Mouse (Mus musculus): ENCODE data around the gene Olfr1278. TPM values are rescaled to one million over a fixed set of nuclear protein-coding genes. Genes with fewer than 3 reads are reported as not detected.
"Not testable (repeated sequence)": the region's sequence is repeated elsewhere in the genome, so short reads cannot be mapped to it uniquely, and the experiment has no call there.

Olfr1278 gene
- not detected for total RNA-seq (2022)

DNA sequence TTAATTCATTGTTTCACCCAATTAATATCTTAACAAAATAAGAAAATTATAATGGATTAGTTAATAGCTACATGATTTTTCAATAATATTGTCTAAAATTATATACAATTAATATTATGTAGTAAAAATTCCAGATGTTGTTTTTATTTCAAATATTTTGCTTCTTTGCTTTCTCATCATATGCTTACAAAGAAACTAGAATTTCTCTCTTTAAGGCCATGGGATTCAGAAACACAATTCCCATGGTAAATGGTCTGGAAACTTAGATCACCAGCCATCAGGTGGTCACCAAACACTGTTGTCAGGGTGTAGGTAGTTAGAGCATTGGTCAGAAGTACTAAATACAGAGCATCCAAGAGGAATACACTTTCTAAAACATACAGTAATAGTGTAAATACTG, at the start of gene Olfr1278:
Olfr1278 (plus strand) TSS at position 301 of the 400 bp plus-strand sequence.
- DNase-seq: no peak

DNA sequence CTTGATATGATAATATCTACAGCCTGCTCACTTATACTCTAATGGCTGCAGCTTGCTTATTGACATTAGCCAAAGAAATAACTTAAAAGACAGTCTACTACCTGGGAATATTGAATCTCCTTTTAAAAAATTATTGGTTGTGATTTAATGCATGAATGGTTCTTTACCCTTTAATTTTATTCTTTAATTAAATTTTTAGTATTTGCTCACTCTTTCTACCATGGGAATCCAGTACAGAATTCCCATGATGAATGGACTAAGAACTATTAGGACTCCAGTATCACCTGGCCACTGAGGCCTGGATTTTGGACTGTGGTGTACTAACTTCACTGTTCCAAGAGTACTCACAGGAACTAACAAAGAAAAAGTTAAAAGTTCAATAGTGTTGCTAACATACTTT, 35.7 kb upstream of the Olfr1278 start, which contains the start of gene Olfr1276:
Olfr1276 (plus strand) TSS at position 301 of the 400 bp plus-strand sequence.
- DNase-seq: no peak

DNA sequence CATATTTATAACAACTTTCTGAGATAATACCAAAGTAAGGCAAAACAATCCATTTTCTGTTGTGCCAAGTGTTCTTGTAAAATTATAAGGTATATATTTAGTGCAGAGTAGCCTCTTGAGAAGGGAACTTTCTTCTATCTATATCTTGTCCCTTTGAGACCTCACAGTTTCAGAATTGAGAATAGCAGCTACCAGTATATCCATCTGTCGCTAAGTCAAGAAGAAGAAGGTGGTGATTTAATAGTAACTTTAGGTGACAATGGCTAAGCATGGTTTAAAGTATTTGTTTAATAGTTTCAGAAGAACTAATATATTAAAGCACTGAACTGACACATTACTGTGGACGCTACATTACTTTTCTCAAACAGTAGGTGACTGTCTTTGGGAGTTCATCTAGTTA, 15.9 kb upstream of the Olfr1278 start, which contains the start of gene Olfr1277:
Olfr1277 (minus strand) TSS at position 101 of the 400 bp plus-strand sequence.
- DNase-seq: no peak

DNA sequence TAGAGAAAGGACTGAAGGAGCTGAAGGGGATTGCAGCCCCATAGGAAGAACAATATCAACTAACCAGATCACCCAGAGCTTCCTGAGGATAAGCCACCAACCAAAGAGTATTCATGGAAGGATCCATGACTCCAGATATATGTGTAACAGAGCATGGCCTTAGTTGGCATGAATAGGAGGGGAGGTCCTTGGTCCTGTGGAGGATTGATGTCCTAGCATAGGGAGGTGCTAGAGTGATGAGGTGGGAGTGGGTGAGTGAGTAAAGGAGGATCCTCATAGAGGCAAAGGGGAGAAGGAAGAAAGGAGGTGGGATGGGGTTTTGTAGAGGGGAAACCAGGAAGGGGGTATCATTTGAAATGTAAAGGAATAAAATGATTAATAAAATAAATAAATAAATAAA, 8.6 kb downstream of the Olfr1278 start:
- DNase-seq: no peak

- no peak for DNase-seq
These were observed 10.4 kb downstream of the Olfr1278 start, which contains the start of gene Olfr1279 for GRCm38 (mm10) chr2:111300374-111300773. Olfr1279 (plus strand) TSS chr2:111300635.

DNA sequence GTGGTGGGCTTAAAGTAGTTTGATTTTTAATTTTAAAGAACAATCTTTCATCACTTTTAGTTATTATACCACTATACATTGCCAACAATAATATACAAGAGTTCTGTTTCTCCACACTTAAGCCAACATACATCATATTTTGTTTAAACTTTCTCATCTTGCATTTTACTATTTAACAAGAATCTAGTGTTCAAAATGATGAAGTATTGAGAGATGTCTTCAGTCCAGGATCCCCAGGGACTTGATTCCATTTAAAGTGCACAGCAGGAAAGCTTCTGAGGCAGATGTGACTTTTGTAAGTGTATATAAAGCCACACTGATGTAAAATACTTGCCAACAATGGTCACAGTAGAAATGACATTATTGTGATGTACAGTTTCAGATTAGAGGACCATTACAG, 23.8 kb downstream of the Olfr1278 start, which contains the start of gene Olfr1280:
Olfr1280 (plus strand) TSS at position 301 of the 400 bp plus-strand sequence.
- DNase-seq: no peak

DNA sequence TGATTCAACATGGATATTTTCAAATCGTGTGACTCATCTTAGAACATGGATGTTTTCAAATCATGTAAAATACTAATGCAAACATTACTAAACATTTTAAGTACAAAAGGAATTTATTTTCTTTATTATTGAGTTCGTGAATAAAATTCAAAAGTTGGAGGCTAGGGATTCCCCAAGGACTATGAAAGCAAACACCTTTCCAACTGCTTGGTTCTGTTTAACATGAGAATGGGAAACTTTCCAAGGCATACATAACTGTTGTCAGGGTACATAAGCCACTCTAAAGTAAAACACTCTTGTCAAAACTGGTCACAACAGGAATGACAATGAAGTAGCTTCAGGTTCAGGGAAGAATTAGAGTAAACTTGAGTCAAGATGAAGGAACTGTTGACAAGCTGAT, 36.3 kb downstream of the Olfr1278 start, which contains the start of gene Olfr1281:
Olfr1281 (plus strand) TSS at position 301 of the 400 bp plus-strand sequence.
- DNase-seq: no peak

DNA sequence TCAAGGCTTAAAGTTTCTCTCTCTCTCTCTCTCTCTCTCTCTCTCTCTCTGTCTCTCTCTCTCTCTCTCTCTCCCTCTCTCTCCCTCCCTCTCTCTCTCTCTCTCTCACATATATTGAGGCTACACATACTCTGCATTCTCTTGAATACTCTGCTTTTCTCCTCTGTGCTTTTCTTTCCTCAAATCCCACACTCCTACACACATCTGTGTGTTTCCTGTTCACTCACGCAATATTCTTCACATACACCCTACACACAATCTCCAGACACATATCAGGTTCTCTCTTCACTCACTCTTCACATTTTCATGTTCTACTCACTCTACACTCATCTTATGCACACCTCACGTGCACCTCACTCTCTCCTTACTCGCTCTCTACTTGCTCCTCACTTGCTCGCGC, 43.8 kb downstream of the Olfr1278 start:
- DNase-seq: not testable (repeated sequence)

DNA sequence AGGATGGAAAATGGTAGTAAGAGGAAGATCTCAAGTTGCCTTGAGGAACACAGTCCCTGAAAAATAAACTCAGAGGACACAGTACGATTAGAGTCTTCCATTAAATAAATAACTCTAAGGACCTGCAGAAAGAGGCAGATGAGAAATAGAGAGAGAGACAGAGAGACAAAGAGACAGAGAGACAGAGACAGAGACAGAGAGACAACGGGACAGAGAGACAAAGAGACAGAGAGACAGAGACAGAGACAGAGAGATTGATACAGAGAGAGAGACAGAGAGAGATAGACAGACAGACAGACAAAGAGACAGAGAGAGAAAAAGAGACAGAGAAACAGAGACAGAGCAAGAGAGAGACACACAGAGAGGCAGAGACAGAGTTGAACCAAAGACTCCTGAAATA, 46.0 kb downstream of the Olfr1278 start, which contains the start of gene Olfr1282:
Olfr1282 (minus strand) TSS at position 101 of the 400 bp plus-strand sequence.
- DNase-seq: no peak

Other genes with a start within 250 kb of the Olfr1278 start
- not detected for gene Gm13941, start 184.2 kb upstream of the Olfr1278 start, total RNA-seq (2022)
- gene Gm15130, start 137.2 kb upstream of the Olfr1278 start, total RNA-seq (2022): not detected
- gene 4930430A15Rik, start 60.5 kb upstream of the Olfr1278 start, total RNA-seq (2022): not detected
- gene Olfr1275, start 54.9 kb upstream of the Olfr1278 start, total RNA-seq (2022): not detected
- not detected for gene Olfr1276, start 35.6 kb upstream of the Olfr1278 start, total RNA-seq (2022)
- gene Olfr1277, start 16.0 kb upstream of the Olfr1278 start, total RNA-seq (2022): not detected
- not detected for gene Olfr1279, start 10.5 kb downstream of the Olfr1278 start, total RNA-seq (2022)
- gene Olfr1280, start 23.9 kb downstream of the Olfr1278 start, total RNA-seq (2022): not detected
- not detected for gene Olfr1281, start 36.4 kb downstream of the Olfr1278 start, total RNA-seq (2022)
- gene Olfr1282, start 45.9 kb downstream of the Olfr1278 start, total RNA-seq (2022): not detected
- not detected for gene Olfr1283, start 76.7 kb downstream of the Olfr1278 start, total RNA-seq (2022)
- not detected for gene Olfr1284, start 85.4 kb downstream of the Olfr1278 start, total RNA-seq (2022)
- not detected for gene Olfr1286, start 133.0 kb downstream of the Olfr1278 start, total RNA-seq (2022)
- not detected for gene Olfr1287, start 159.0 kb downstream of the Olfr1278 start, total RNA-seq (2022)
- gene Olfr1288, start 184.0 kb downstream of the Olfr1278 start, total RNA-seq (2022): not detected
- not detected for gene Olfr1289, start 190.7 kb downstream of the Olfr1278 start, total RNA-seq (2022)
- gene Olfr1290, start 203.7 kb downstream of the Olfr1278 start, total RNA-seq (2022): not detected
- gene Olfr1291-ps1, start 207.0 kb downstream of the Olfr1278 start, total RNA-seq (2022): not detected
- not detected for gene Olfr1293-ps, start 235.1 kb downstream of the Olfr1278 start, total RNA-seq (2022)

Data from adrenal gland, adult 8-10 months (tissue).